Mouse (Mus musculus) A20 (cell line): ENCODE results near the gene Irf1.

ENCODE experiments used
- DNase-seq: peaks from one replicate; pipeline ENCODE4 v3.0.0-alpha.2; 2011; ENCODE audit warnings: low read depth, low spot score

Irf1 gene

GRCm38 (mm10) chr11:53759545-53760406 lies 10.0 kb upstream of the Irf1 start:
- DNase-seq, result no peak

GRCm38 (mm10) chr11:53761284-53761683 lies 8.5 kb upstream of the Irf1 start:
- DNase-seq, result no peak

GRCm38 (mm10) chr11:53761822-53762221 lies 8.0 kb upstream of the Irf1 start:
- DNase-seq, result no peak

GRCm38 (mm10) chr11:53762426-53762825 lies 7.4 kb upstream of the Irf1 start:
- DNase-seq, result no peak

GRCm38 (mm10) chr11:53762827-53763495 lies 6.9 kb upstream of the Irf1 start:
- DNase-seq, result no peak

GRCm38 (mm10) chr11:53763496-53764140 lies 6.2 kb upstream of the Irf1 start:
- DNase-seq, result peak; percentile 85

GRCm38 (mm10) chr11:53764581-53764980 lies 5.2 kb upstream of the Irf1 start:
- DNase-seq, result no peak

- DNase-seq, result peak; percentile 73
Measured at GRCm38 (mm10) chr11:53768422-53769184, 1.2 kb upstream of the Irf1 start.

GRCm38 (mm10) chr11:53769185-53769576 lies 633 bp upstream of the Irf1 start:
- no peak for DNase-seq

- DNase-seq, result peak; percentile 91
Measured at GRCm38 (mm10) chr11:53770125-53770791, 444 bp downstream of the Irf1 start.

GRCm38 (mm10) chr11:53771001-53771744 lies 1.4 kb downstream of the Irf1 start:
- no peak for DNase-seq

- DNase-seq, result no peak
Measured at GRCm38 (mm10) chr11:53772536-53772935, 2.7 kb downstream of the Irf1 start.

GRCm38 (mm10) chr11:53773087-53773486 lies 3.3 kb downstream of the Irf1 start, which contains the start of gene Gm17334:
TSS of gene Gm17334 (minus strand) at chr11:53773187.
- no peak for DNase-seq

GRCm38 (mm10) chr11:53773641-53774360 lies 4.0 kb downstream of the Irf1 start:
- DNase-seq, result no peak

- no peak for DNase-seq
Measured at GRCm38 (mm10) chr11:53774659-53775255, 4.9 kb downstream of the Irf1 start.

- no peak for DNase-seq
Measured at GRCm38 (mm10) chr11:53777736-53778135, 7.9 kb downstream of the Irf1 start.

GRCm38 (mm10) chr11:53778455-53778854 lies 8.6 kb downstream of the Irf1 start:
- no peak for DNase-seq

- no peak for DNase-seq
Measured at GRCm38 (mm10) chr11:53779808-53780207, 10.0 kb downstream of the Irf1 start.

GRCm38 (mm10) chr11:53780262-53780661 lies 10.4 kb downstream of the Irf1 start:
- DNase-seq, result no peak
